Mouse (Mus musculus): ENCODE data around the gene Siglecg. TPM values are rescaled to one million over a fixed set of nuclear protein-coding genes. Genes with fewer than 3 reads are reported as not detected.

The Siglecg gene
- polyA plus RNA-seq (2015; fragmentation: Illumina TruSeq; extraction: RNeasy Lipid Tissue Mini Kit (QIAGEN cat#74804); ENCODE audit: low read depth, low replicate concordance), result not detected

GRCm38 (mm10) chr7:43408131-43408553 is at the start of gene Siglecg:
TSS of gene Siglecg (plus strand) at chr7:43408204.

GRCm38 (mm10) chr7:43427406-43427805 is 19.4 kb downstream of the Siglecg start, which contains the start of gene Lim2:
TSS of gene Lim2 (plus strand) at chr7:43427670.

GRCm38 (mm10) chr7:43436341-43437255 is 28.6 kb downstream of the Siglecg start, which contains the start of gene Nkg7:
TSS of gene Nkg7 (plus strand) at chr7:43437073.

GRCm38 (mm10) chr7:43440482-43440881 is 32.5 kb downstream of the Siglecg start, which contains the start of gene Cldnd2:
TSS of gene Cldnd2 (plus strand) at chr7:43440782.

GRCm38 (mm10) chr7:43443917-43444293 is 35.9 kb downstream of the Siglecg start, which contains the start of the genes Etfb and Gm45233:
TSS of gene Etfb (plus strand) at chr7:43444083.
TSS of gene Gm45233 (plus strand) at chr7:43444128.

GRCm38 (mm10) chr7:43462851-43463250 is 54.8 kb downstream of the Siglecg start, which contains the start of gene Vsig10l:
TSS of gene Vsig10l (plus strand) at chr7:43463151.

Other genes with a start within 250 kb of the Siglecg start
- gene Zfp715, start 94.9 kb upstream of the Siglecg start, polyA plus RNA-seq (2015; fragmentation: Illumina TruSeq; extraction: RNeasy Lipid Tissue Mini Kit (QIAGEN cat#74804); ENCODE audit: low read depth, low replicate concordance), result 28.3 TPM
- 0.48 TPM for gene Siglecf, start 56.9 kb upstream of the Siglecg start, polyA plus RNA-seq (2015; fragmentation: Illumina TruSeq; extraction: RNeasy Lipid Tissue Mini Kit (QIAGEN cat#74804); ENCODE audit: low read depth, low replicate concordance)
- gene Lim2, start 19.5 kb downstream of the Siglecg start, polyA plus RNA-seq (2015; fragmentation: Illumina TruSeq; extraction: RNeasy Lipid Tissue Mini Kit (QIAGEN cat#74804); ENCODE audit: low read depth, low replicate concordance), result not detected
- not detected for gene Nkg7, start 28.9 kb downstream of the Siglecg start, polyA plus RNA-seq (2015; fragmentation: Illumina TruSeq; extraction: RNeasy Lipid Tissue Mini Kit (QIAGEN cat#74804); ENCODE audit: low read depth, low replicate concordance)
- not detected for gene Cldnd2, start 32.6 kb downstream of the Siglecg start, polyA plus RNA-seq (2015; fragmentation: Illumina TruSeq; extraction: RNeasy Lipid Tissue Mini Kit (QIAGEN cat#74804); ENCODE audit: low read depth, low replicate concordance)
- gene Etfb, start 35.9 kb downstream of the Siglecg start, polyA plus RNA-seq (2015; fragmentation: Illumina TruSeq; extraction: RNeasy Lipid Tissue Mini Kit (QIAGEN cat#74804); ENCODE audit: low read depth, low replicate concordance), result 91.5 TPM
- gene Gm45233, start 35.9 kb downstream of the Siglecg start, polyA plus RNA-seq (2015; fragmentation: Illumina TruSeq; extraction: RNeasy Lipid Tissue Mini Kit (QIAGEN cat#74804); ENCODE audit: low read depth, low replicate concordance), result 0.70 TPM
- gene Vsig10l, start 54.9 kb downstream of the Siglecg start, polyA plus RNA-seq (2015; fragmentation: Illumina TruSeq; extraction: RNeasy Lipid Tissue Mini Kit (QIAGEN cat#74804); ENCODE audit: low read depth, low replicate concordance), result 2.1 TPM
- 29.8 TPM for gene Iglon5, start 81.9 kb downstream of the Siglecg start, polyA plus RNA-seq (2015; fragmentation: Illumina TruSeq; extraction: RNeasy Lipid Tissue Mini Kit (QIAGEN cat#74804); ENCODE audit: low read depth, low replicate concordance)
- not detected for gene 4931406B18Rik, start 97.7 kb downstream of the Siglecg start, polyA plus RNA-seq (2015; fragmentation: Illumina TruSeq; extraction: RNeasy Lipid Tissue Mini Kit (QIAGEN cat#74804); ENCODE audit: low read depth, low replicate concordance)
- gene Cd33, start 136.2 kb downstream of the Siglecg start, polyA plus RNA-seq (2015; fragmentation: Illumina TruSeq; extraction: RNeasy Lipid Tissue Mini Kit (QIAGEN cat#74804); ENCODE audit: low read depth, low replicate concordance), result 5.4 TPM
- 6.1 TPM for gene Zfp658, start 154.1 kb downstream of the Siglecg start, polyA plus RNA-seq (2015; fragmentation: Illumina TruSeq; extraction: RNeasy Lipid Tissue Mini Kit (QIAGEN cat#74804); ENCODE audit: low read depth, low replicate concordance)
- 13.2 TPM for gene Zfp719, start 171.4 kb downstream of the Siglecg start, polyA plus RNA-seq (2015; fragmentation: Illumina TruSeq; extraction: RNeasy Lipid Tissue Mini Kit (QIAGEN cat#74804); ENCODE audit: low read depth, low replicate concordance)
- not detected for gene Zfp819, start 199.0 kb downstream of the Siglecg start, polyA plus RNA-seq (2015; fragmentation: Illumina TruSeq; extraction: RNeasy Lipid Tissue Mini Kit (QIAGEN cat#74804); ENCODE audit: low read depth, low replicate concordance)
- gene Ceacam18, start 226.5 kb downstream of the Siglecg start, polyA plus RNA-seq (2015; fragmentation: Illumina TruSeq; extraction: RNeasy Lipid Tissue Mini Kit (QIAGEN cat#74804); ENCODE audit: low read depth, low replicate concordance), result not detected

Data from brain, adult 10 weeks (tissue).